Mouse (Mus musculus) limb, embryonic 14.5 days (tissue): ENCODE data around the gene Pip5k1a. TPM values are rescaled to one million over a fixed set of nuclear protein-coding genes. Genes with fewer than 3 reads are reported as not detected.
A peak's percentile ranks its signal among the peaks of the same experiment; 100 is the strongest.
"Not testable (repeated sequence)": the region's sequence is repeated elsewhere in the genome, so short reads cannot be mapped to it uniquely, and the experiment has no call there.

Experiments used
- ATAC-seq: fragments of 200-750 bp; cut with Nextera tagmentation; 2 replicates; pipeline ENCODE4 v1.8.0; 2017; ENCODE audit warnings: low read depth, moderate number of reproducible peaks, moderate TSS enrichment; ENCODE audit not compliant: low FRiP score
- DNase-seq: peaks from one replicate; pipeline ENCODE4 v3.0.0-alpha.2; 2015; ENCODE audit warnings: low spot score
- H3K27ac ChIP-seq: fragments of 300-500 bp; sonication (generic); replicated peaks from 2 replicates; pipeline ENCODE4 v1.5.1; 2014; ENCODE audit warnings: low read depth, mild to moderate bottlenecking, low read length, moderate library complexity, mixed read lengths
- H3K27me3 ChIP-seq: fragments of 300-500 bp; sonication (generic); 2 replicates; pipeline ENCODE4 v1.6.1; 2014; ENCODE audit warnings: low read length, mixed read lengths; ENCODE audit not compliant: control insufficient read depth, insufficient read depth
- H3K36me3 ChIP-seq: fragments of 300-500 bp; sonication (generic); 2 replicates; pipeline ENCODE4 v1.6.1; 2014; ENCODE audit warnings: mild to moderate bottlenecking, low read length, moderate library complexity, mixed read lengths; ENCODE audit not compliant: control insufficient read depth, insufficient read depth
- H3K4me1 ChIP-seq: fragments of 300-500 bp; sonication (generic); 2 replicates; pipeline ENCODE4 v1.6.1; 2014; ENCODE audit warnings: antibody characterized with exemption, low read length, mixed read lengths; ENCODE audit not compliant: control insufficient read depth, insufficient read depth
- H3K4me2 ChIP-seq: fragments of 300-500 bp; sonication (generic); replicated peaks from 2 replicates; pipeline ENCODE4 v1.6.1; 2014; ENCODE audit warnings: low read depth, mild to moderate bottlenecking, low read length, moderate library complexity; ENCODE audit not compliant: severe bottlenecking
- H3K4me3 ChIP-seq: fragments of 300-500 bp; sonication (generic); replicated peaks from 2 replicates; pipeline ENCODE4 v1.5.1; 2014; ENCODE audit warnings: low read length
- H3K9ac ChIP-seq: fragments of 300-500 bp; sonication (generic); 2 replicates; pipeline ENCODE4 v1.6.1; 2014; ENCODE audit warnings: mild to moderate bottlenecking, low read depth, low read length, moderate library complexity; ENCODE audit not compliant: severe bottlenecking
- H3K9me3 ChIP-seq: fragments of 300-500 bp; sonication (generic); 2 replicates; pipeline ENCODE4 v1.6.1; 2016; ENCODE audit warnings: low read length; ENCODE audit not compliant: control insufficient read depth
- POLR2A ChIP-seq: fragments of 200-500 bp; IDR thresholded peaks from 2 replicates; pipeline ENCODE4 v1.8.0; 2012; ENCODE audit warnings: inconsistent platforms, mild to moderate bottlenecking, moderate library complexity, borderline replicate concordance; ENCODE audit not compliant: insufficient read depth, insufficient read length; ENCODE audit errors: extremely low read depth
- WGBS: fragments of 180-500 bp; shearing (Covaris S2); extraction: QIAGEN DNeasy Blood & Tissue Kit; methylation state at CpG from one replicate; pipeline ENCODE4 v1.1.7; 2014; 5-methylcytosine and 5-hydroxymethylcytosine counted together
- polyA plus RNA-seq, 2 experiments: library from polyadenylated mRNA; depleted of rRNA in 1 of 2; stranded (reverse) in 1 of 2; unstranded in 1 of 2; fragments of >200 nt; fragmentation: Nextera tagmentation in 1 of 2; extraction: Ambion mirVana in 1 of 2; gene quantifications; 2 replicates each; pipeline versions ENCODE4 v1.2.1 to v1.2.3; 2012 to 2014

Gene Pip5k1a
- polyA plus RNA-seq, 2 experiments, result 15.7 to 35.1 TPM

GRCm38 (mm10) chr3:95112760-95113159 lies 6.0 kb upstream of the Pip5k1a start:
- Histone ChIP-seq H3K27me3 (no peaks in the 10 kb centered on the region), H3K4me1 (peaks cover 9% of the 10 kb centered on the region; the same call in 1 of the 2 replicates), H3K9ac (no peak overlapping the region), H3K4me2 (no peak overlapping the region), H3K36me3 (peaks cover 35% of the 10 kb centered on the region), H3K27ac (no peak overlapping the region), H3K9me3 (no peaks in the 10 kb centered on the region), H3K4me3 (no peak overlapping the region)
- 89% methylated on average over 1 of the region's 1 CpGs for WGBS
- DNase-seq, result no peak
- no peak for TF ChIP-seq POLR2A
- no peak for ATAC-seq

DNA sequence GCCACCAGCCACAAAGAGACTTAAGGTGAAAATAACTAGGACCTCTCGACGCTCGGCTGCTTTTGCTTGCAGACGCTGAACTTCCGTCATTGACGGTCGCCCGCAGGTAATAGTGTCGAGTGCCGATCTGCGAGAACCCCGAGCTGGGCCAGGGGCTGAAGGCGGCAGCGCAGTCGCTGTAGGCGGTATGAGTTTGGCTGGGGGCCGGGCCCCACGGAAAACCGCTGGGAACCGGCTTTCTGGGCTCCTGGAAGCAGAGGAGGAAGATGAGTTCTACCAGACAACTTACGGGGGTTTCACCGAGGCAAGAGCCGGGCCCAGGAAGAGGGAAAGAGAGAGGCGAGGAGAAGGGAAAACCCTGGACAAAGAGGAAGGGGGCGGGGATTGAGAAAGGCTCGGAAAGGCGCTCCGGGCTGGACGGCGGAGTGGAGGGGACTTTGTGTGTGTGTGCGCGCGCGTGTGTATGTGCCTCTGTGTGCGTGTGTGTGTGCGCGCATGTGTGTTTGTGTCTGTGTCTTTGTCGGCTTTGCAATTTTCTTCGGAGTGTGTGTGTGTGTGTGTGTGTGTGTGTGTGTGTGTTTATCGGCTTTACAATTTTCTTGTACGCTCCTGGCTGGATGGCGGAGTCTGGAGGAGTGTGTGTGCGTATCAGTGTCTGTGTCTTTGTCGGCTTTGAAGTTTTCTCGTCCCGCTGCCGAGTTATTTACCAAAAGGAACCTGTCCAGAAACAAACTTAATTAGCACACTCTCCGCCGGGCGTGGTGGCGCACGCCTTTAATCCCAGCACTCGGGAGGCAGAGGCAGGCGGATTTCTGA lies 4.4 kb upstream of the Pip5k1a start, which contains the start of gene Vps72:
Gene Vps72 (plus strand): TSS at position 112 of the 816 bp plus-strand sequence.
- Histone ChIP-seq H3K36me3 (peaks cover 21% of the 10 kb centered on the region), H3K9me3 (no peaks in the 10 kb centered on the region), H3K27ac (peak within 1 kb of the TSS; percentile 97), H3K4me2 (peak within 1 kb of the TSS; percentile 56), H3K9ac (peak within 1 kb of the TSS; percentile 84), H3K27me3 (no peaks in the 10 kb centered on the region), H3K4me1 (peaks cover 9% of the 10 kb centered on the region; the same call in 1 of the 2 replicates), H3K4me3 (peak within 1 kb of the TSS; percentile 80)
- under 1% methylated on average over 54 of the region's 54 CpGs for WGBS
- peak; percentile 75 for ATAC-seq
- peak; percentile 91 for DNase-seq
- peak; percentile 91; the same call in 1 of the 2 replicates for TF ChIP-seq POLR2A

DNA sequence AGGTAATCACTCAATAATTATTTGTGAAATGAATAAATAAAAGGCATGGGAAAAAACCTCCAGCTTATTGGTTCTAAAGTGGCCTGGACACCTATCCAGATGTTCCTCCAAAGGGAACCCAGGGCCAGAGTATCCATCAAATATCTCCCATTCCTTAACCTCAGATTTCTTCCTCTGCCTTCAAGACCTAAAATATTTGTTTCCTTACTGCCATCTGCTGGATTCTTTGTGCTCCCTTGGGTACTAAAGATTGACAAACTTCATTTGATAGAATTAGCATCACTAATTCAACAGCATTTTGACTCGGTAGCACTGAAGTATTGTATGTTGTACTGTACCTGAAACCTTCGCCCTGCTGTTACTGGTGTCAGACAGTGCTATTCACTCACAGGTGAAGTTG lies 1.2 kb upstream of the Pip5k1a start:
- no peak for TF ChIP-seq POLR2A
- Histone ChIP-seq H3K36me3 (no peaks in the 10 kb centered on the region), H3K9ac (no peak overlapping the region), H3K9me3 (no peaks in the 10 kb centered on the region), H3K27ac (no peak overlapping the region), H3K4me1 (peaks cover 18% of the 10 kb centered on the region), H3K4me2 (no peak overlapping the region), H3K27me3 (no peaks in the 10 kb centered on the region), H3K4me3 (no peak overlapping the region)
- ATAC-seq (no peak), DNase-seq (no peak)
- 77% methylated on average over 2 of the region's 2 CpGs for WGBS

DNA sequence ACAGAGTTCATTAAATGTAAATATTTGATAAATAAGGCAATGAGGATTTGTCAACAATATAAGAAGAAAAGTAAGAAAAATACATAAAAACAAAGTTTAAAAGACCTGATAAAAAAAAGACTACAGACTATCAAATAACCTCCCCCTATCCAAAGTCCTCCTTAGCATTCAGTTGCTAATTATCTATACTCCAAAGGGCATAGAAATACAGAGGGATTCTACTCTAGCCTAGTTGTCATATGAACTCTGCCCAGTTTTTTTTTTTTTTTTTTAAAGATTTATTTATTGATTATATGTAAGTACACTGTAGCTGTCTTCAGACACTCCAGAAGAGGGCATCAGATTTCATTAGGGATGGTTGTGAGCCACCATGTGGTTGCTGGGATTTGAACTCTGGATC lies 578 bp upstream of the Pip5k1a start:
- H3K9ac ChIP-seq, result peak overlapping the region; percentile 43; the same call in 1 of the 2 replicates
- H3K27ac ChIP-seq, H3K9me3 ChIP-seq, ATAC-seq, H3K27me3 ChIP-seq, H3K36me3 ChIP-seq, DNase-seq: not testable (repeated sequence)
- peak overlapping the region; percentile 73 for H3K4me3 ChIP-seq
- H3K4me1 ChIP-seq, result peaks cover 15% of the 10 kb centered on the region
- peak overlapping the region; percentile 66 for H3K4me2 ChIP-seq

- Histone ChIP-seq H3K4me3 (peak overlapping the region; percentile 73), H3K9me3 (no peaks in the 10 kb centered on the region), H3K4me2 (peak overlapping the region; percentile 61), H3K27ac (peak overlapping the region; percentile 75), H3K27me3 (no peaks in the 10 kb centered on the region), H3K4me1 (peaks cover 11% of the 10 kb centered on the region), H3K9ac (peak overlapping the region; percentile 83), H3K36me3 (peaks cover 9% of the 10 kb centered on the region; the same call in 1 of the 2 replicates)
- no peak for TF ChIP-seq POLR2A
- WGBS, result under 1% methylated on average over 16 of the region's 16 CpGs
- ATAC-seq (no peak), DNase-seq (no peak)
These were observed 968 bp downstream of the Pip5k1a start for GRCm38 (mm10) chr3:95105586-95106337.
